Mouse (Mus musculus) intestine, embryonic 14.5 days (tissue): ENCODE measurements around the gene Ntrk3. TPM values are rescaled to one million over a fixed set of nuclear protein-coding genes. Genes with fewer than 3 reads are reported as not detected.

ENCODE experiments used
- ATAC-seq: fragments of 200-750 bp; cut with Nextera tagmentation; replicated peaks from 2 replicates; pipeline ENCODE4 v1.8.0; 2017; ENCODE audit warnings: low read depth, moderate number of reproducible peaks, moderate TSS enrichment, moderate library complexity; ENCODE audit not compliant: low FRiP score, low TSS enrichment
- DNase-seq: peaks from one replicate; pipeline ENCODE4 v3.0.0-alpha.2; 2018; ENCODE audit warnings: low spot score
- H3K27ac ChIP-seq: fragments of 300-500 bp; sonication (generic); 2 replicates; pipeline ENCODE4 v1.5.1; 2014; ENCODE audit warnings: low read depth, mild to moderate bottlenecking, control low read depth
- H3K27me3 ChIP-seq: fragments of 300-500 bp; sonication (generic); replicated peaks from 2 replicates; pipeline ENCODE4 v1.6.1; 2014; ENCODE audit warnings: low read length, control low read depth; ENCODE audit not compliant: control insufficient read depth, insufficient read depth
- H3K36me3 ChIP-seq: fragments of 300-500 bp; sonication (generic); 2 replicates; pipeline ENCODE4 v1.6.1; 2014; ENCODE audit warnings: low read length, control low read depth; ENCODE audit not compliant: control insufficient read depth, insufficient read depth
- H3K4me1 ChIP-seq: fragments of 300-500 bp; sonication (generic); replicated peaks from 2 replicates; pipeline ENCODE4 v1.6.1; 2014; ENCODE audit warnings: low read length, control low read depth, mixed read lengths; ENCODE audit not compliant: control insufficient read depth, insufficient read depth
- H3K4me2 ChIP-seq: fragments of 300-500 bp; sonication (generic); 2 replicates; pipeline ENCODE4 v1.6.1; 2014; ENCODE audit warnings: low read length
- H3K4me3 ChIP-seq: fragments of 300-500 bp; sonication (generic); 2 replicates; pipeline ENCODE4 v1.5.1; 2014; ENCODE audit warnings: low read depth, low read length, control low read depth, mixed read lengths
- H3K9ac ChIP-seq: fragments of 300-500 bp; sonication (generic); 2 replicates; pipeline ENCODE4 v1.6.1; 2014; ENCODE audit warnings: mild to moderate bottlenecking, low read length
- H3K9me3 ChIP-seq: fragments of 300-500 bp; sonication (generic); 2 replicates; pipeline ENCODE4 v1.6.1; 2016; ENCODE audit warnings: low read length, control low read depth; ENCODE audit not compliant: control insufficient read depth
- WGBS: fragments of 180-500 bp; shearing (Covaris S2); extraction: QIAGEN DNeasy Blood & Tissue Kit; methylation state at CpG from one replicate; pipeline ENCODE4 v1.1.7; 2014; 5-methylcytosine and 5-hydroxymethylcytosine counted together
- polyA plus RNA-seq: library from polyadenylated mRNA; unstranded; fragments of >200 nt; fragmentation: Nextera tagmentation; extraction: Ambion mirVana; gene quantifications from 2 replicates; pipeline ENCODE4 v1.2.1, GENCODE M21; 2014

Gene Ntrk3
- polyA plus RNA-seq, 1 experiment from 2014 or later, result 4.5 TPM

- no peak overlapping the region for H3K4me3 ChIP-seq
- ATAC-seq (no peak), DNase-seq (no peak)
- no peak overlapping the region for H3K9ac ChIP-seq
- 74% methylated on average over 9 of the region's 9 CpGs for WGBS
- no peak overlapping the region for H3K4me2 ChIP-seq
- H3K27ac ChIP-seq, result no peak overlapping the region
- H3K9me3 ChIP-seq, result no peaks in the 10 kb centered on the region
- no peaks in the 10 kb centered on the region for H3K4me1 ChIP-seq
- H3K36me3 ChIP-seq, result no peaks in the 10 kb centered on the region
- no peaks in the 10 kb centered on the region for H3K27me3 ChIP-seq
Measured at GRCm38 (mm10) chr7:78439361-78440120, 298.3 kb downstream of the Ntrk3 start.

- Histone ChIP-seq H3K27ac (no peak overlapping the region), H3K27me3 (no peaks in the 10 kb centered on the region), H3K9ac (no peak overlapping the region), H3K4me1 (no peaks in the 10 kb centered on the region), H3K9me3 (no peaks in the 10 kb centered on the region), H3K4me3 (no peak overlapping the region), H3K4me2 (no peak overlapping the region), H3K36me3 (no peaks in the 10 kb centered on the region)
- 47% methylated on average over 5 of the region's 5 CpGs for whole genome bisulfite sequencing
- ATAC-seq, result no peak
- no peak for DNase-seq
Measured at GRCm38 (mm10) chr7:78433617-78434144, 304.1 kb downstream of the Ntrk3 start.

- Histone ChIP-seq H3K9me3 (no peaks in the 10 kb centered on the region), H3K4me3 (no peak overlapping the region), H3K27me3 (no peaks in the 10 kb centered on the region), H3K4me2 (no peak overlapping the region), H3K9ac (no peak overlapping the region), H3K36me3 (no peaks in the 10 kb centered on the region), H3K27ac (no peak overlapping the region), H3K4me1 (no peaks in the 10 kb centered on the region)
- 86% methylated on average over 4 of the region's 4 CpGs for WGBS
- ATAC-seq, result no peak
- DNase-seq, result no peak
Measured at GRCm38 (mm10) chr7:78431611-78432010, 306.2 kb downstream of the Ntrk3 start.

GRCm38 (mm10) chr7:78412172-78412571 is 325.6 kb downstream of the Ntrk3 start:
- H3K9me3 ChIP-seq, result no peaks in the 10 kb centered on the region
- 76% methylated on average over 2 of the region's 2 CpGs for WGBS
- H3K4me2 ChIP-seq, result no peak overlapping the region
- H3K4me1 ChIP-seq, result 0 out of 2 replicates have a peak, but pooled peaks cover under 1% of the 10 kb centered on the region
- no peak overlapping the region for H3K9ac ChIP-seq
- H3K36me3 ChIP-seq, result no peaks in the 10 kb centered on the region
- DNase-seq (no peak), ATAC-seq (no peak)
- no peaks in the 10 kb centered on the region for H3K27me3 ChIP-seq
- H3K27ac ChIP-seq, result no peak overlapping the region
- no peak overlapping the region for H3K4me3 ChIP-seq

- Histone ChIP-seq H3K9me3 (no peaks in the 10 kb centered on the region), H3K36me3 (no peaks in the 10 kb centered on the region), H3K27ac (no peak overlapping the region), H3K9ac (no peak overlapping the region), H3K4me1 (0 out of 2 replicates have a peak, but pooled peaks cover 8% of the 10 kb centered on the region), H3K27me3 (no peaks in the 10 kb centered on the region), H3K4me2 (no peak overlapping the region), H3K4me3 (no peak overlapping the region)
- WGBS, result 80% methylated on average over 5 of the region's 5 CpGs
- ATAC-seq, result no peak
- DNase-seq, result no peak
Measured at GRCm38 (mm10) chr7:78409970-78410369, 327.8 kb downstream of the Ntrk3 start.

GRCm38 (mm10) chr7:78406641-78407291 is 331.0 kb downstream of the Ntrk3 start:
- Histone ChIP-seq H3K4me3 (no peak overlapping the region), H3K27me3 (no peaks in the 10 kb centered on the region), H3K4me2 (no peak overlapping the region), H3K9ac (no peak overlapping the region), H3K4me1 (0 out of 2 replicates have a peak, but pooled peaks cover 8% of the 10 kb centered on the region), H3K9me3 (no peaks in the 10 kb centered on the region), H3K27ac (no peak overlapping the region), H3K36me3 (no peaks in the 10 kb centered on the region)
- ATAC-seq (no peak), DNase-seq (no peak)
- WGBS, result 23% methylated on average over 5 of the region's 5 CpGs

GRCm38 (mm10) chr7:78404481-78404880 is 333.3 kb downstream of the Ntrk3 start:
- no peaks in the 10 kb centered on the region for H3K27me3 ChIP-seq
- WGBS, result 93% methylated on average over 6 of the region's 6 CpGs

GRCm38 (mm10) chr7:78402495-78402894 is 335.3 kb downstream of the Ntrk3 start:
- H3K4me3 ChIP-seq, result no peak overlapping the region
- no peak for DNase-seq
- H3K9ac ChIP-seq, result no peak overlapping the region

More at GRCm38 (mm10) chr7:78404481-78404880, 333.3 kb downstream of the Ntrk3 start:
- H3K4me2 ChIP-seq, result no peak overlapping the region
- H3K9me3 ChIP-seq, result no peaks in the 10 kb centered on the region
- no peak for ATAC-seq
- DNase-seq, result no peak
- no peak overlapping the region for H3K27ac ChIP-seq
- no peak overlapping the region for H3K9ac ChIP-seq
- H3K4me3 ChIP-seq, result no peak overlapping the region
- 0 out of 2 replicates have a peak, but pooled peaks cover 8% of the 10 kb centered on the region for H3K4me1 ChIP-seq
- no peaks in the 10 kb centered on the region for H3K36me3 ChIP-seq

More at GRCm38 (mm10) chr7:78402495-78402894, 335.3 kb downstream of the Ntrk3 start:
- H3K9me3 ChIP-seq, result no peaks in the 10 kb centered on the region
- 62% methylated on average over 3 of the region's 3 CpGs for WGBS
- H3K4me1 ChIP-seq, result 0 out of 2 replicates have a peak, but pooled peaks cover 8% of the 10 kb centered on the region
- H3K4me2 ChIP-seq, result no peak overlapping the region
- ATAC-seq, result no peak
- no peak overlapping the region for H3K27ac ChIP-seq
- H3K27me3 ChIP-seq, result no peaks in the 10 kb centered on the region
- no peaks in the 10 kb centered on the region for H3K36me3 ChIP-seq
